Mouse (Mus musculus) embryonic stem cell, embryonic (primary cell): ENCODE data around the gene Pcsk4.

ENCODE experiments used
- CTCF ChIA-PET, 4 experiments: fragments of 300-600 bp in 2 of 4; fragments of 350-600 bp in 2 of 4; sonication (Branson Sonifier 250); formaldehyde crosslinking; loops; one replicate each; lab custom pipeline; 2022; ENCODE audit warnings: inconsistent platforms in 2 of 4; lab: Charles Lee
- POLR2A ChIA-PET, 4 experiments: fragments of 300-600 bp in 2 of 4; fragments of 350-600 bp in 2 of 4; sonication (Branson Sonifier 250); formaldehyde crosslinking; loops; one replicate each; lab custom pipeline; 2022; ENCODE audit warnings: antibody characterized with exemption in 4 of 4, inconsistent platforms in 1 of 4; lab: Charles Lee

Gene Pcsk4

GRCm38 (mm10) chr10:80302082-80302355 lies 27.3 kb downstream of the Pcsk4 start:
- POLR2A ChIA-PET, result interaction anchor here in 3 of 4 experiments (0.5 to 11.0 kb wide), 10 partner anchors 9 to 371 kb away, joined by 3 to 143 read pairs (median 4); partner anchors contain the start of genes Rps15 (in 2 of the 3), Dazap1 (in 1 of the 3), Pcsk4 (in 1 of the 3) and Reep6 (in 1 of the 3)
- CTCF ChIA-PET, result interaction anchor here in 2 of 4 experiments (0.8 to 1.1 kb wide), 2 partner anchors 72 kb away, joined by 3 read pairs; no protein-coding TSS in a partner anchor

GRCm38 (mm10) chr10:80301256-80302081 lies 27.8 kb downstream of the Pcsk4 start:
- POLR2A ChIA-PET, result interaction anchor here in 3 of 4 experiments (0.6 to 11.0 kb wide), 11 partner anchors 9 to 372 kb away, joined by 3 to 143 read pairs (median 4); partner anchors contain the start of genes Rps15 (in 2 of the 3), Dazap1 (in 1 of the 3), Pcsk4 (in 1 of the 3) and Reep6 (in 1 of the 3)
- CTCF ChIA-PET, result interaction anchor here in 2 of 4 experiments (0.8 to 1.1 kb wide), 2 partner anchors 72 kb away, joined by 3 read pairs; no protein-coding TSS in a partner anchor

GRCm38 (mm10) chr10:80300672-80301181 lies 28.6 kb downstream of the Pcsk4 start:
- ChIA-PET CTCF (no interaction called here), POLR2A (interaction anchor here in 2 of 4 experiments (0.6 to 11.0 kb wide), 7 partner anchors 8 to 133 kb away, joined by 3 to 143 read pairs (median 5); partner anchors contain the start of genes Rps15 (in 2 of the 2) and Dazap1 (in 1 of the 2))

- ChIA-PET CTCF (no interaction called here), POLR2A (interaction anchor here in 3 of 4 experiments (0.6 to 11.0 kb wide), 6 partner anchors 7 to 444 kb away, joined by 4 to 143 read pairs (median 8); partner anchors contain the start of genes Rps15 (in 2 of the 3) and Grin3b (in 1 of the 3))
Observed at GRCm38 (mm10) chr10:80299824-80300223, 29.5 kb downstream of the Pcsk4 start.

GRCm38 (mm10) chr10:80299301-80299700 lies 30.0 kb downstream of the Pcsk4 start:
- CTCF ChIA-PET, result interaction anchor here in 2 of 4 experiments (0.6 to 1.2 kb wide), 2 partner anchors 49 to 210 kb away, joined by 4 to 10 read pairs; no protein-coding TSS in a partner anchor
- POLR2A ChIA-PET, result interaction anchor here in 3 of 4 experiments (0.6 to 11.0 kb wide), 11 partner anchors 14 to 443 kb away, joined by 3 to 143 read pairs (median 4); partner anchors contain the start of genes Gamt (in 2 of the 3), Dazap1 (in 1 of the 3), Grin3b (in 1 of the 3) and Pcsk4 (in 1 of the 3)

GRCm38 (mm10) chr10:80298571-80299281 lies 30.6 kb downstream of the Pcsk4 start:
- ChIA-PET CTCF (interaction anchor here in 2 of 4 experiments (0.6 to 1.2 kb wide), 5 partner anchors 42 to 210 kb away, joined by 3 to 10 read pairs (median 4); no protein-coding TSS in a partner anchor), POLR2A (interaction anchor here in 3 of 4 experiments (0.6 to 11.0 kb wide), 14 partner anchors 15 to 443 kb away, joined by 3 to 143 read pairs (median 4); partner anchors contain the start of genes Gamt (in 2 of the 3), Pcsk4 (in 2 of the 3), Reep6 (in 2 of the 3) and Dazap1 (in 1 of the 3))

GRCm38 (mm10) chr10:80297526-80298133 lies 31.7 kb downstream of the Pcsk4 start:
- ChIA-PET CTCF (interaction anchor here in 3 of 4 experiments (0.6 to 2.4 kb wide), 12 partner anchors 15 to 531 kb away, joined by 3 to 10 read pairs (median 4); no protein-coding TSS in a partner anchor), POLR2A (interaction anchor here (0.6 to 11.0 kb wide), 28 partner anchors 9 to 263 kb away, joined by 3 to 169 read pairs (median 4); partner anchors contain the start of genes Dazap1 (in 2 of the 4), Gamt (in 2 of the 4), Pcsk4 (in 2 of the 4) and Reep6 (in 2 of the 4))

- ChIA-PET POLR2A (interaction anchor here (0.6 to 11.0 kb wide), 37 partner anchors 7 to 270 kb away, joined by 3 to 169 read pairs (median 5); partner anchors contain the start of genes Dazap1 (in 2 of the 4), Gamt (in 2 of the 4), Ndufs7 (in 1 of the 4) and Pcsk4 (in 1 of the 4)), CTCF (interaction anchor here (0.7 to 2.4 kb wide), 13 partner anchors 10 to 121 kb away, joined by 3 to 10 read pairs (median 4); partner anchors contain the start of gene Adamtsl5 (in 1 of the 4))
Observed at GRCm38 (mm10) chr10:80296824-80297223, 32.5 kb downstream of the Pcsk4 start.

- POLR2A ChIA-PET, result interaction anchor here (0.6 to 11.0 kb wide), 59 partner anchors 8 to 1831 kb away, joined by 3 to 169 read pairs (median 4); partner anchors contain the start of genes Mbd3 (in 3 of the 4), Adamtsl5 (in 2 of the 4), Dazap1 (in 2 of the 4) and Gamt (in 2 of the 4)
Observed at GRCm38 (mm10) chr10:80295618-80296425, 33.5 kb downstream of the Pcsk4 start, which contains the start of gene Apc2. Gene Apc2 (plus strand): TSS chr10:80295977.

GRCm38 (mm10) chr10:80294788-80295303 lies 34.5 kb downstream of the Pcsk4 start:
- CTCF ChIA-PET, result interaction anchor here in 3 of 4 experiments (0.5 to 2.4 kb wide), 13 partner anchors 10 to 318 kb away, joined by 3 to 10 read pairs (median 4); partner anchors contain the start of gene Adamtsl5 (in 1 of the 3)
- POLR2A ChIA-PET, result interaction anchor here (0.6 to 11.0 kb wide), 54 partner anchors 8 to 1830 kb away, joined by 3 to 169 read pairs (median 5); partner anchors contain the start of genes Mbd3 (in 3 of the 4), Adamtsl5 (in 2 of the 4), Dazap1 (in 2 of the 4) and Gamt (in 2 of the 4)

More at GRCm38 (mm10) chr10:80295618-80296425, 33.5 kb downstream of the Pcsk4 start, which contains the start of gene Apc2:
- CTCF ChIA-PET, result interaction anchor here (0.5 to 2.4 kb wide), 22 partner anchors 9 to 562 kb away, joined by 3 to 10 read pairs (median 4); partner anchors contain the start of genes Adamtsl5 (in 1 of the 4), Pcsk4 (in 1 of the 4) and Reep6 (in 1 of the 4)

GRCm38 (mm10) chr10:80294311-80294710 lies 35.0 kb downstream of the Pcsk4 start:
- CTCF ChIA-PET, result interaction anchor here (0.6 to 2.3 kb wide), 7 partner anchors 10 to 263 kb away, joined by 3 to 8 read pairs (median 3); no protein-coding TSS in a partner anchor
- POLR2A ChIA-PET, result interaction anchor here (0.6 to 11.0 kb wide), 51 partner anchors 8 to 335 kb away, joined by 3 to 169 read pairs (median 8); partner anchors contain the start of genes Mbd3 (in 3 of the 4), Pcsk4 (in 3 of the 4), Reep6 (in 3 of the 4) and Dazap1 (in 2 of the 4)

GRCm38 (mm10) chr10:80293325-80293724 lies 36.0 kb downstream of the Pcsk4 start:
- ChIA-PET POLR2A (interaction anchor here in 3 of 4 experiments (0.7 to 11.0 kb wide), 57 partner anchors 8 to 441 kb away, joined by 3 to 169 read pairs (median 9); partner anchors contain the start of genes Dazap1 (in 3 of the 3), Gamt (in 3 of the 3), Pcsk4 (in 3 of the 3) and Reep6 (in 3 of the 3)), CTCF (interaction anchor here in 1 of 4 experiments (1.4 kb wide), 1 partner anchor 67 kb away, joined by 6 read pairs; the partner anchor contains the start of gene Mum1)

- POLR2A ChIA-PET, result interaction anchor here (0.5 to 11.0 kb wide), 174 partner anchors 9 to 744 kb away, joined by 3 to 169 read pairs (median 5); partner anchors contain the start of genes Dazap1 (in 3 of the 4), Gamt (in 3 of the 4), Mum1 (in 3 of the 4) and Pcsk4 (in 3 of the 4)
Observed at GRCm38 (mm10) chr10:80292251-80293146, 36.8 kb downstream of the Pcsk4 start, which contains the start of gene Rps15. Gene Rps15 (plus strand): TSS chr10:80292453.

More at GRCm38 (mm10) chr10:80292251-80293146, 36.8 kb downstream of the Pcsk4 start, which contains the start of gene Rps15:
- CTCF ChIA-PET, result interaction anchor here (0.6 to 1.4 kb wide), 22 partner anchors 13 to 438 kb away, joined by 3 to 9 read pairs (median 3); partner anchors contain the start of genes Dazap1 (in 1 of the 4), Mum1 (in 1 of the 4), Pcsk4 (in 1 of the 4) and Ptbp1 (in 1 of the 4)
